Mouse (Mus musculus) cerebellum, adult (tissue): ENCODE measurements around the gene Ptprc.

Experiments used
- ATAC-seq: cut with Nextera tagmentation; 2 replicates; pipeline ENCODE4 v1.9.2; 2017; ENCODE audit warnings: mild to moderate bottlenecking, moderate library complexity, mixed read lengths; ENCODE audit not compliant: insufficient number of reproducible peaks, low FRiP score, low TSS enrichment

Ptprc gene

DNA sequence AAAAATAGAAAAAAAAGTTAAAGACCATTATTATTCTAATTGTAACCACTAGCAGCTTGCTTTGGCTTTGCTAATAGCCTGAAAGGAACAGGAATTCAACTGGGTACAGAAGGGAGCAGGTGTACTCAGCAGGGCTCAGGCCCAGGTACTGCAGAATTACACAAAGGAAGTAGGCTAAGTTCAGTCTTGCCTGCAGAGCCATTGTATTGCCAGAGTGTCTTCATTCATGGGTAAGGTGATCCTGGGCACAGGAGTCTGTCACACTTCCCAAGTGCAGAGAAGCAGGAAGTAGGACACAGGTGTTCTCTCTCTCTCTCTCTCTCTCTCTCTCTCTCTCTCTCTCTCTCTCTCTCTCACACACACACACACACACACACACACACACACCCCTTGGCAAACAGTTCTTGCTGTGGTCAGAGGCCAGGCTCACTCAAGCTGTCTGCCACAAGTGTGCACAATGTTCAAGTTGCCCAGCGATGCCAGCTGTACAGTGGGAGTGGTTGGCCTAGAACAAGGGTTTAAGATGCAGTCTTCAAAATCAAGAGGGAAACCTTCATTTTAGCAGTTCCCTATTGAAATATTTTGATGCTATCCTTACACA lies 21.2 kb downstream of the Ptprc start:
- ATAC-seq = no peak

DNA sequence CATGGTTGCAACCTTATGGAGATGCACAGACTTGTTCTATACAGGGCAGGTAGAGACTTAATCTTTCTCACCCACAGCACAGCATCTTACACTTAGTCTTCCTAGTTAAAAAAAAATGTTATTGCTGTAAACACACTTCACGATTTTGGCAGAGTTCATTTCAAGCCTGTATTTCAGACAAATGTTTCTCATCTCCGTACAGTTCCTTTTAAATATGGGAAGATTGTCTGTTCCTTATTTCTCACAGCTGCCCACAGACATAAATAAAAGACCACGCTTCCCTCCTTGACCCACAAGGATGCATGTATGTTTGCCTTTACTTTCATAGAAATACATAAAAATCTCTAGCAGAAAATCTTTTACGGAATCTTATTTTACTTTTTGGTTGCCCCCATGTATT lies 22.4 kb downstream of the Ptprc start:
- no peak for ATAC-seq

DNA sequence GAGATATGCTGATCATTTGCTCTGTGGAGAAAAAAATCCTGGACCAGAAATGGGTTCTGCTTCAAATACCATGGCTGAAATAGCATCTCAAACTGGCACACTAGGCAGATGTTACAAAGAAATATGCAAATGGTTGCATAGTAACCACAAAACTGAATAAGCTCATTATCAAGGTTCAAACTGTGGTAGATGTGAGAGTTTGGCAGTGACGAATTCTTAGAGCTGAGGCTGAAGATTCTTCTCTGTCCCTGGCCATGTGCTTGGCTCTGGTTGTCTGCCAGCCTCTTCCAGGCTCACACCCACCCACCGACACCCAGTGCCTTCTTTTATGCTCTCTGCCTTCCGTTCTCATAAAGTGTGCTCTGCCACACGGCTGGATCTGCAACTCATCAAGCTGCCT lies 26.7 kb downstream of the Ptprc start:
- no peak for ATAC-seq

DNA sequence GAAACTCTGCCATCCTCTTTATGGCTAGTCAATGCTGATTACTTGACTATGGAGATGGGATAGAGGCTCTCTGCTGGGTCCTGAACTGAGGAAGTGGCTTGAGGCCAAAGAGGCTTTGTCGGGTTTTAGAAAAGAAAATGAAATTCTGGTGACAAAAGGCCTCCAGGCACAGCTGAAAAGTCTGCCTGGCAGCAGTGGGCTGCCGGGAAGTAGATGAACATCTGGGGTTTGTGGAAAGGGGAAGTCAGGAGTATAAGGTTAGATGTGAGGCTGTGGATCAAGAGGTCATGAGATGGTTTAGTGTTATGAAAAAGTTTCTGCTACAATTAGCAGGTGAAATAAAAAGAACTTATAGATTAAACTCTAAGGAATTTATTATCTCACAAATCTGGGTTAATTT lies 29.9 kb downstream of the Ptprc start:
- no peak for ATAC-seq

DNA sequence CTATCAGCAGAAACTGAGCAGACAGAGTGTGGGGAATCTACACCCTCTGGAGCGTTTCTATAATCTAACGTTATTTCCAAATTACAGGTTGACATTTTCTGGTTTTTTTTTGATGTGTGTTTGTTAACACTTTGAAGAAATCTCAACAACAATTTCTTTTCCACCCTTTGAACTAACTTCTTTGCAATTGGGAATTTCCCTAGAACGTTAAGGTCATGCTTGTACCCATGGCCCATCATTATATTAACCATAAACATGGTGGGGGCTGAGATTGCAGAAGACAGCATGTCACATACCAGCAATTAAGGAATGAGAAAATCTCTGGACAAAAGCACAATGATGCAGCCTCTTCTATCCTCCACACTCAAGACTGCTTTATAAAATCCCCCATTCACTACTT lies 30.4 kb downstream of the Ptprc start:
- ATAC-seq = no peak

DNA sequence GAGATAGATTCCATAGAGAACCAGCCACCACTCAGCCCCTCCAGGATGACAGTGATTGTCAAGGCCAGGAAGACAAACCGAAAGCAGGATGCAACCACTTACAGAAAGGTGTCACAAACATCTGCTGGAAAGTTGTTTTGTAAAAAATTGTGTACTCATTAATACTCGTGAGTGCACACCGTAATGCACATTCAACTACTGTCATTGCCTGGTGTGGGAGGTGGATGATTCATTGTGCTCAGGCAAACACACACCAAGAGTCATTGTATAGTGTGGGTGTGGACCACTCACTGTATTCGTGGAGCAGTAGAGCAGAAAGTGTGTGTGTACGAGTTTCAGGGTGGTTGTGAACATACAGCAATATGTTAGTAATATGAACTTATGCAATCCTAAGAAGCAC lies 31.1 kb downstream of the Ptprc start:
- no peak for ATAC-seq

DNA sequence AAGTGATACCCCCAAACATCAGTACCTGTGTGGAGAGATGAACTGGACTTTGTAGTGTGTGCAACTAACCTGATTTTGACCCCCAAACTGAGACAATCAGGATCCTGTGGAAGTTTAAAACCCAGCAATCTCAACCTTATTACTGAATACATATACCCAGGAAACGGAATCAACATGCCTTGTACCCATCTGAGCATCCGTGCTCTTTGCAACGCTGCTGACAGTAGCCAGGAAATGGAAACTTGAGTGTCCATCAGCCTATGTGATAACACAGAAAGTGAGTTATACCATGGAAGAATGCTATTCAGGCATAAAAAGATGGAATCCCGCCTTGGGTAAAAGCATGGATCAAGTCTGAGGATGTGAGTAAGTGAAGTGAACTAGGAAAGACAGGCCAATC lies 34.7 kb downstream of the Ptprc start:
- no peak for ATAC-seq

DNA sequence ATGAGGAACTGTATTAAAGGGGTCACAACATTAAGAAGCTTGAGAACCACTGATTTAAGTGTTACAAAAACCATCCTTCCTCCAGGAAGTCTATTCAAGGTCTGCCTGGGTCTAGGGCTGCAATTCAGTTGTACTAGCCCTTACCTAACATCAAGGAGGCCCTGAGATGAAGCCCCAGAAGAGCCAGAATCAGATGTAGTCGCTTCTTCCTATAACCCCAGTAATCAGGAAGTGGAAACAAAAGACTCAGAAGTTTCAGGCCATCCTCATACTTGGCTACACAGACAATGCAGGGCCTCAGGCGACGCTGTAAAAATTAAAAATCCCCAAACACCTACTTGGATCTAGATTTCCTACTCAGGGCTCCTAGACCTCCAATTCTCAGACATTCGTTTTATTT lies 37.8 kb downstream of the Ptprc start:
- ATAC-seq = no peak

DNA sequence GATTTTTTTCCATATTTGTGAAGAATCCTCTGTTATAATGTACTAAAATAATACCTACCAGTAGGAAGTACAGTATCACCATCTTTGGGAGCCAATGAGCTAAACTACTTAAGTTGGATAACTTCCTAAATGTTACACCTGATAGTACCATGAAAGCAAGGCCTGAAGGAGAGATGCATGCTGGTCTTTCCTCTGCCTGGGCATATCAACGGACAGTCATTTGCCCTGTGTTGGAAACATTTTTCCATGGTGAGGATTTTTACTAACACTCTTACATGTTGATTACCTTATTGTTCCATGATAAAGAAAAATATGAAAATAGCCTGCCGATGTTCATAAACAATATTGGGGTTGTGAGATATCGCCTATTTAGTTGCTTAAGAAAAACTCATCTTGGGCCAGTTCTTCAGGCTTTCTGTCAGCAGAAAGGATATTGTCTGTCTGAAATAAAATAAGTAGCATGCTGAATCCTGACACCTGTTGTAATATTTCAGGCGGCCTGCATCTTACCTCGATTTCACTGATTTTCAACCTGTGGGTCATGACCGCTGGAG lies 38.4 kb downstream of the Ptprc start:
- ATAC-seq = no peak

DNA sequence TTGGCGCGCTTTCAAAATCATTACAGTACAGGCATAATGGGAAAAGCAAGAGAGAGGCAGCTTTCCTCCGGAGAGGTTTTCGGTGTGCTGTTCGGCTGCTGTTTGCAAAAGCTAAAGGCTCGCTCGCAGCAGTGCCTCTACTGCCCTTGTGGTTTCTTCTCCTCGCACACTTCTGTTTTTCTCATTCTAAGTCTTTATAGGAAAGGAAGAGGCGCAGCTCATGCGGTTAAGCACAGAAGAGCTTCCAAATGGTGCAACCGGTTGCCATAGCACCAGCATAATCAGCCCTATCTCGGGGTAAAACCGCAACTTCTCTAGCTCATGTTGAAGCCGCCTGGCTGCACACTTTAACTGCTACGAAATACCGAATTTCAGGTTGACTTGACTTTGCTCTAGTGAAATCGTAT lies 39.1 kb downstream of the Ptprc start:
- ATAC-seq = no peak

DNA sequence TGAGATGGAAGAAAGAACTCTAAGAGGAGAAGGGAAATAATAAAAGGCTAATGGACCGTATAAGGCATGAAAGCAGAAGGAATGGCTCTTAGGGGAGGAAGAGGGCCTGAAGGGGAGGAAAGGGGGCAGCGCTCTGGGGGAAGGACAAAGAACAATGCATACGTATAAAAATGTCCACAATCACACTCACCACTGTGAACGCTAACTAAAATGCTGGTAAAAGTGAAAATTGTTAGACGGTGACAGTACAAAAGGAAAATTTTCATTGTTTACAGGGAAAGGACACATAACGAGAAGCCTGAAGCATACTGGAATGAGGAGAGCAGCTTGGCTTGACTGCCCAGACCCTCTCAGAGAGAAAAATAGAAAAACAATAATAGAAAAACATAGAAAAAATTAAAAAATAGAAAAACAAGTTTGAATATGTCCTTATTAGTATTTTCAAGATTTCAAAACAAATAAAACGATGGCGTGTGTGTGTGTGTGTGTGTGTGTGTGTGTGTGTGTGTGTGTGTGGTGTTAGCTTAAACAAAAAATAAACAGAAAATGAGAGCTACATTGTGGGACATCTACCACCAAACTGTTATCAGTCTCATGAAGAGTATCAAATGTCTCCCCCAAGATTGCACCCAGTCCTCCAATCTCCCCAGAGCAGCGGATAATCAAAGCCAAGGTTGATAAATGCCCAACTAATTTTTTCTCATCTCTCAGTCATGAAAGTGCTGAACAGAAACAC lies 39.7 kb downstream of the Ptprc start:
- ATAC-seq = no peak

DNA sequence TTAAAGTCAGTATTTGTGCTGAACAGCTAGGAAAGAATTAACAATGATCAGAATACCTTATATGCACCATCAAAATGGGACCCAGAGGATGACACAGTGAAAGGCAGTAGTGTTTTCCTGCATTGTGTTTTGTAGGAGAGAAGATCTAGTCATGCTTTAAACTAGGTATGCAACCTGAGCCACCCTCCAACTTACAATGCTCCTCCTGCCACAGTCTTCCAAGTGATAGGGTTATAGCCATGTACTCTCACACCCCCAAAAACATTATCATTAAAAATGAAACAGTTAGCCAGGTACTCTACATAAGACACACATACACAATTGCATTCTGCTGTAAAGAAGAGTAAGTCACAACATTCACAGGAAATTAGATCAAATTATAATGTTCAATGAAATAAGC lies 40.4 kb downstream of the Ptprc start:
- no peak for ATAC-seq

DNA sequence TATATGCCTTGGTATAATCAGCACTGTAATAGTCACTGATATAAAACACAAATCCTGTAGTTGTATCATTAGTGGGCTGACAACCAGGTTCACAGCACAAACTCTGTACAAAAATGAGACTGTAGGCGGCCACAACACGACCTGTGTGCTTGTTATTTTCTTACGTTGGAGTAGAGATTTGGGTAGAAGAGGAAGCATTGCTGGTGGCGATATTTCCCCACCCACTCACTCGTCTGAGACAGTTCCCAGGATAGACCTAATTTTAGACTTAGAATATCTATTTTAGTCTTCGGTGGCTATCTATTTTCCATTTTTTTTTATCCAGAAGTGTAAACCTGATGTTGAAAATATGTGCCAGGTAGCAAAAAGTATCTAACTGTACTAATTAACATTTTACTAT lies 41.2 kb downstream of the Ptprc start:
- no peak for ATAC-seq

DNA sequence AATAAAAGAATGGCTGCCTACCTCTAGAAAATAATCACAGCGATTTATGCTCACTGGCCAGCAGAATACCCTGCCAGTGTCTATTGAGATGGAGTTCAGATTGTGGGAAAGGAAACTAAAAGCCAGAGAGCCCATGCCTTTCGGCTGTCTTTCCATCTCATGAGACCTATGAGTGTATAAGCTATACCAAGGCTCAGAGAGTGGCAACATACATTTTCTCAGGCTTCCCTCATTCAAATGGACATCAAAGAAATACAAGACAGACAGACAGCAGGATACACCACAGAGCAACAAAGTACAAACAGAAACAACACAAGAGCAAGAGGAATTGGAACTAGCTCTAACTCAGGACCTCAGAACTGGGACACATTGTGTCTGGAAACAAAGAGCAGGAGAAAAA lies 43.8 kb downstream of the Ptprc start:
- ATAC-seq = no peak

DNA sequence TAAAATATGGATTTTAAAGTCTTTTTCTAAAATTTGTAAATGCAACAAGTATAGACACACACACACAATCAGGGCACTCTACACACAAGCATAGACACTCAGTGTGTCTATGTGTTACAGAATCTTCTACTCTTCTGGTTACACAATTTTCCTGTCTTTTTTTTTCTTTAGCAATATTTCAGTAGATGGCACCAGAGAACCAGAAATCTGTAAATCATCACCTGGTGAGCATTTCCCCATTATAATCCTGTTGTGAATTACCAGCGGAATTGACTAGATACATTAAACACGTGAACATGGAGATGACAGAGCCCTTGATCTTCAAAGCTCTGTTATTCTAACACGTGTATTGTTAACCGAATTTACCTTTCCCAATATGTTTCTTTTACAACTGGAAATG lies 45.4 kb downstream of the Ptprc start:
- no peak for ATAC-seq

DNA sequence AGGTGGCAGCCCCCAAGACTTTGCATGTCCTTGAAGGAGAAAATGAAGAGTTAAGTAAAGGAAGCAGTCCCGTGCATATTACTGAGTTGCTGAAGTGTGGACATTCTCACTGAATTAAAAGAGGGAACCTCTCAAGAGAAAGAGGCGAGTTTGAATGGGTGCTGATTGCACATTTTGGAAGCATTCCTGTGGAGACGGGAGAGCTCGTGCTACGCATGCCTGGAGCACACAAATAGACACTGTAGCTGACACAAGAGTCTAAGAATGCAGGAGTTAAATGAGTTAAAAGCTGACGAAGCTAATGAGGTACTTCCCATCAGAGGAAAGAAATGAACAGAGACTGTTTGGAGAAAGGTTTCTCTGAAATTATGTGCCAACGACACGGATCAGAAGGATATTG lies 48.7 kb downstream of the Ptprc start:
- no peak for ATAC-seq

DNA sequence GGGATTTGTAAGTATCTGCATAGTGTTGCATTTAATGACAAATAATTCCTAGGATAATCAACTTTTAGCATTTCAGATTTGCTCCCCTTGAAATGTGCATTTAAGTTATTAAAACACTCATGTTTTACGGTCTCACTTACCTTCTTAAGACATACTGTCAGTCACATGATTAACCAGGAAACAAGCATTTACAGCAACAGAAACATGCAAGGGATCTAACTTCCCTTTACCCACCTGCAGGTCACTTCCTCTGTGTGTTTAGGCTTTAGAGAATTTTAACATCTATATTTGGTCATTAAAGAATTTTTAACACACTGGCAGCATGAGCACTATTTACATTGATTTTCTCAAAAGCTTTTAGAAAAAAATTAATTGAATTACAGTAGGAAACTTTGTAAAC lies 50.2 kb downstream of the Ptprc start:
- no peak for ATAC-seq

DNA sequence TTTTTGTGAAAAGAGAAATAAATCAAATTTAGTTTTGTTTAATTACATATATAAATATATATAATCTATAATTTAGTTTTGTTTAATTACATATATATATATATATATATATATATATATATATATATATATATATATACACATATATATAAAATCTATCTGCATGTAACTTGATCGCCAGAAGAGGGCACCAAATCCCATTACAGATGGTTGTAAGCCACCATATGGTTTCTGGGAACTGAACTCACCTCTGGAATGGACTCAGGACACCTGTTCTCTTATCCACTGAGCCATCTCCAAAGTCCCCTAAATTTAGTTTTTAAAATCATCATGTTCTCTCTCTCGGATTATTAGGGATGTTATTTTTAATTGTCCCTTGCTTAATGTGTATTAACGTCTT lies 51.6 kb downstream of the Ptprc start:
- no peak for ATAC-seq

DNA sequence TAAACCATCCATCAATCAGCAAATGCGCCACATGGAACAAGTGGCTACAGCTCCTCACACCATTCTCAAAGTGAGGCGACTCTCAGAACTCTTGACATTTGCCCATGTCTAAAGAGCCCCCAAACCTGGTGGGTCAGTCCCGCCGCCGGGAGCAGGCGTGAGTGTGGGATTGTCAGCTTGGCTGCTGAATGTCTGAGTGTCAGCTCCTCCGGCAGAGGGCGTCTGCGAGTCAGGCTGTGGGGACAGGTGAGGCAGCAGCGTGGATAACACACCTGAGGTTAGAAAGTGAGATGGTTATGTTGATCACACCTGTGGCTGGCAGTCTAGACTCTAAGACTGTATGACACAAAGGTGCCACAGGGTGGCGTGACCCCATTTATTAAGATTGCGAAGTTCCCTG lies 55.6 kb downstream of the Ptprc start:
- no peak for ATAC-seq

DNA sequence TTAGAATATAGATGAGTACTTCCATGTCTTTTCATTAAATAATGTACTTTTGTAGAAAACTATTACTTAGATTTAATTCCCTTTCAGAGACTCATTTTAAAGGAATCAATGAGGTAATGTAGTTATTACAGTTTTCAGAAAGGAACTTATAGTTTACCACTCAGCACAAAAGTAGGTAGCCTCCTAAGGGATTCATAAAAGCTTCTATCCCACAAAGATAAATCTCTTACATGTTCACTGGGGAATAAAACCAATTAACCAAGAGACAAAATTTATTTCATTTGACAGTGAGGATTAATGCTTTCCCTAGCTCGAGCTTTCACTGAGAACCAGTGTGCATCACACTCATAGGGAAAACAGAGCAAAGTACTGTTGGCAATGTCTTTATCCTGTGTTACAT lies 82.3 kb downstream of the Ptprc start:
- ATAC-seq = no peak

DNA sequence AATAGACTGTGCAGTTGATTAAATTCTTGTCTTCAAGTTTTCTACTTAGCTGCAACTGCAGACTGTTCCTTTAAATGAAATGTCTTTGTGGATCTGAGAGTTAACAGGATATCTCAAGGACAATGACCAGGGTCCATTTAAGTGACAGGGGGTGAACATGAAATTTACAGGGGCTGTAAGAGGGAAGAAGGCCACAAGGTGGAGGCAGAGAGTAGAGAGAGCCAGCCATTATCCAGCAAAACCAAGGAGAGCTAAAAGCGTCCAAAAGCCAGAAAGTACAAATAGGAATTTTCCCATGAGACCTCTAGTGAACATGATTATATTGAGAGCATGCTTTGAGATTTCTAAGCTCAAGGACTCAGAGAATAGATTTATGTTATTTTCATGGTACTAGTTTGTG lies 89.7 kb downstream of the Ptprc start:
- ATAC-seq = no peak

DNA sequence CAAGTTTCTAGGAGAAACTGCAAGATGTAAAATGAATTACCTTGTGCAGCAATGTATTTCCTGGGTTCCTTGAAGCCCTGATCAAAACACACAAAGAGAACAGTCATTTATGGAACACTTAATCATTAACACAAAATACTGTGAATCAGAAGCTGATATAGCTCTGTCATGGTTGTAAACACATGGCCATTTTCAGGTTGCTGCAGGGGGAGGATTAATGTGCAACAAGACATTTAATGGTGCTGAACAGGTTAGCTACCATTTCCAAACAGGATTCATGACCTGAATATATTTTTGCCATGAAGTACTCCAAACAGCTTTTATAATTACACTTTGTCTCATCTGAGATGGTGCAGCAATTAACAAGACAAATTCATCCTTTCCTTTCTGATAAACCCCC lies 91.8 kb downstream of the Ptprc start:
- no peak for ATAC-seq
